Mouse (Mus musculus): ENCODE data around the gene Ctla4.

Gene Ctla4

GRCm38 (mm10) chr1:60862510-60862909 is 24.3 kb upstream of the Ctla4 start:
- in situ Hi-C loops (cut with MboI; ENCODE audit: unreplicated experiment in 2 of 2) = loop anchor here (5.0 to 25.0 kb wide), 9 partner anchors 52 to 1168 kb away; partner anchors contain the start of gene Abi2 (in 1 of the 2)

DNA sequence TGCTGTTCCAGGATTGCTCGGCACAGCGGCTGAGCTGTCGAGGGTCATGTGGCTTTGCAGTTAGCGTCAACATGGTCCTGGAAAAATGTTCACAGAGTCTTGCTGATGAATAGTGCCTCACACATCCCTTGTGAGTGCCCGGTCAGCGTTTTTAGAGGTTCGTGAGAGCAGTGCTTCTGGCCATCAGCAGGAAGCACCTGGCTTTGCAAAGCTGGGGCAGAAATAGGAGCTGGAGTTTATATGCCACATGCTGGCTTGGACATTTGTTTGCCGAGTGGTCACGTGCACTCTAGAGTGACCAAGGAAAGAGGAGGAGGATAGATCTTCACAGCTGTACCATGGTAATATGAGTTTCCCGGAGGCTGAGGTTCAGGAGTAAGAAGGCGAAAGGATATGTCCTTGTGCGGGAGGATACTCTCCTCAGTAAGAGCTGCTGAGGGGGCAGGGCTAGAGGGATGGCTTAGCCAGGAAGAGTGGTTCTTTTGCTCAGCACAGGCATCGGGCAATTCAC is 23.8 kb upstream of the Ctla4 start:
- in situ Hi-C loops (cut with MboI; ENCODE audit: unreplicated experiment in 2 of 2) = loop anchor here (5.0 to 25.0 kb wide), 9 partner anchors 52 to 1168 kb away; partner anchors contain the start of gene Abi2 (in 1 of the 2)

- in situ Hi-C loops (cut with MboI; ENCODE audit: unreplicated experiment in 2 of 2) = loop anchor here (5.0 to 25.0 kb wide), 9 partner anchors 51 to 1169 kb away; partner anchors contain the start of gene Abi2 (in 1 of the 2)
Observed at GRCm38 (mm10) chr1:60863701-60864100, 23.1 kb upstream of the Ctla4 start.

DNA sequence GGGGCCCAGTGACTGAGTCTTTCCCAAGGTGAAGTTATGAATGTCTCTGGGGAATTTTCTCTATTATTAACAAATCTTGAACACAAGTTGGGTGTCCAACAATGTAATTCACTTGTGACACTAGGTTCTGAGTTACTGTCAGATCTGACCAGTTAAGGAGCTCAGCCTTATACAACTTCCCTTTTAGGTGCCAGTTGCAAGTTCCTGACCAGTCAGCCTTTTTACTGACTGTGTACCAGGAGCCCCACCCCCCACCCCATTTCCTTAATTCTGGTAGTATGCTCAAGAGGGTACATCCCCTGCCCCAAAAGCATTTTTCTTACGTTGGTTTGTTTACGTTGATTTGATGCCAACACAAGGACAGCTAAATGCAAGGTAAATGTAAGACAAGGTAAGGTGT is 21.6 kb upstream of the Ctla4 start:
- in situ Hi-C loops (cut with MboI; ENCODE audit: unreplicated experiment in 2 of 2) = loop anchor here (5.0 to 25.0 kb wide), 8 partner anchors 42 to 1170 kb away; partner anchors contain the start of gene Abi2 (in 1 of the 2)

GRCm38 (mm10) chr1:60866043-60866442 is 20.8 kb upstream of the Ctla4 start:
- in situ Hi-C loops (cut with MboI; ENCODE audit: unreplicated experiment in 2 of 2) = loop anchor here (5.0 to 25.0 kb wide), 8 partner anchors 41 to 1171 kb away; partner anchors contain the start of gene Abi2 (in 1 of the 2)

GRCm38 (mm10) chr1:60868333-60869277 is 18.2 kb upstream of the Ctla4 start:
- in situ Hi-C loops (cut with MboI; ENCODE audit: unreplicated experiment in 2 of 2) = loop anchor here (5.0 to 25.0 kb wide), 8 partner anchors 39 to 1174 kb away; partner anchors contain the start of gene Abi2 (in 1 of the 2)

- in situ Hi-C loops (cut with MboI; ENCODE audit: unreplicated experiment in 2 of 2) = no loop called here
Observed at GRCm38 (mm10) chr1:60875267-60875666, 11.5 kb upstream of the Ctla4 start.

- in situ Hi-C loops (cut with MboI; ENCODE audit: unreplicated experiment in 2 of 2) = no loop called here
Observed at GRCm38 (mm10) chr1:60880116-60880867, 6.5 kb upstream of the Ctla4 start.

- in situ Hi-C loops (cut with MboI; ENCODE audit: unreplicated experiment in 2 of 2) = no loop called here
Observed at GRCm38 (mm10) chr1:60882792-60883191, 4.0 kb upstream of the Ctla4 start.

DNA sequence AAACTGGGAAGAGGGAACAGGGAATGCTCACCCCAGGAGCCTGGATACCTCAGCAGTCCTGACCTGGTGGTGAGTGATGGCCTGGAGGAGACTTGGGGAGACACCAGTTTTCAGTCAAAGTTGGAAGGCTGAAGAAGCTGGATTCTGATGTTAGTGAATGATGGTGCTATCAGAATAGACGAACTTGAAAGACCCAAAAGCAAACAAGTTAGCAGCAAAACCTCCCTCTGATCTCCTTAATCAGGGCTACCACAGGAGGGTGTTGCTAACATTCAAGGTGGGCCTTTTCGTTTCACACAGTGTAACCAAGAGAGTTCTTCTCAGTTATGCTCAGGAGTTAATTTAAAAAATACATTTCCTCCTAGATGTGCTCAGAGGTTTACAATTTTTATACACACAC is 3.5 kb upstream of the Ctla4 start:
- in situ Hi-C loops (cut with MboI; ENCODE audit: unreplicated experiment in 2 of 2) = no loop called here

DNA sequence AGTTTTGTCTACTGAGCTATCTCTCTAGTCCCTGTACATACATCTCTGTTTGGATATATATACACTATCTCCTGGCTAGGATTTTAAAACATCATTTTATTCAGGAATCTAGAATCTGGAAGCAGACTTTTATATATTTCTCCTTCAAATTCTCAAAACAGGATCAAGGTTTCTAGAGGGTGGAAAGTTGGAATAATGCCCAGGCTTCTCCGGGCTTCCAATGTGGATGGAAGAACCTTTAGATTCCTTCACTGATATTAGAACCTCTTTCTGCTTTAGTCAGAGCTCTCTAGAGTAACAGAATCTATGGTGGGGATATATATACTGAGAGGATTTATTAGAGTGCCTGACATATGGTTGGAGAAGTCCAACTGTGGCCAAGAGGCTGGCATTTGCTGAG is 2.2 kb upstream of the Ctla4 start:
- in situ Hi-C loops (cut with MboI; ENCODE audit: unreplicated experiment in 2 of 2) = no loop called here

DNA sequence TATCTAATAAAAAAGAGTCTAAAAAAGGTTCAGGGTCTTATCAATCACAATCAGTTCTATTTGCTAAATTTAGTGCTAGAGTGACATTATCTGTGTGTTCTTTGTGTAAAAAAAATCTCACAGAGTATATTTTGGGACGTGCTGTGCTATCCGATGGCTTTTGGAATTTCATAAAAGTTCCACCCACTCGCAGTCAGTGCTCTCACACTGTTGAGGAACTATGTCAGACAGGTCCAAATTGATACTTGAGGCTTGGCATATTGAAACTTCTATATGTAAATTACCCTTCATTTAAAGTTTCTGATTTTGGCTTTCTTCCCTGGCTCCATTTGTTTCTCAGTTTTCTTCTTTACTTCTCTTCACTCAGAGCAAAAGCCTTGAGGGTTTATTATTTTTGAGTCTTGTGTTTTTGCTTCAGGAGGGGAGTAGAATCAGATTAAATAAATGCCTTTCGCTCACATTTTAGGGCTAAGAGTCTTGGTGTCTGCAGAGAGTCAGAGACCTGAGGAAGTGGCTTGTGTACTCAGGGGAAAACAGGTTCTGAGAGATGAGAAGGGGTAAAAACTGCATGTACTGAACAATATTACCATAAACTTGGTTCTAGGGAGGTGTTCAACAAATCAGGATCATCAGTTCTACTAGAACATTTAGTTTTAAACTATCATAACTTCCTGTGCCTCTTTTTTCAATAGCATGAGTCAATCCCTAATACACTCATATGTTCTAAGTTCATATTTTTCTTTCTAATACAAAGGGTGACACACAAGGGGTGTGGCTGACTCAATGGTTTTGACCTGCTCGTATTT is 11.5 kb downstream of the Ctla4 start:
- in situ Hi-C loops (cut with MboI; ENCODE audit: unreplicated experiment in 2 of 2) = no loop called here

- in situ Hi-C loops (cut with MboI; ENCODE audit: unreplicated experiment in 2 of 2) = no loop called here
Observed at GRCm38 (mm10) chr1:60898933-60899210, 12.1 kb downstream of the Ctla4 start.

GRCm38 (mm10) chr1:60899244-60899643 is 12.4 kb downstream of the Ctla4 start:
- in situ Hi-C loops (cut with MboI; ENCODE audit: unreplicated experiment in 2 of 2) = no loop called here

- in situ Hi-C loops (cut with MboI; ENCODE audit: unreplicated experiment in 2 of 2) = loop anchor here in 1 of 2 experiments (25.0 kb wide), 1 partner anchor 1215 kb away; the partner anchor contains the start of gene Nop58
Observed at GRCm38 (mm10) chr1:60902547-60902946, 15.7 kb downstream of the Ctla4 start.

GRCm38 (mm10) chr1:60903126-60903525 is 16.3 kb downstream of the Ctla4 start:
- in situ Hi-C loops (cut with MboI; ENCODE audit: unreplicated experiment in 2 of 2) = loop anchor here in 1 of 2 experiments (25.0 kb wide), 1 partner anchor 1216 kb away; the partner anchor contains the start of gene Nop58

DNA sequence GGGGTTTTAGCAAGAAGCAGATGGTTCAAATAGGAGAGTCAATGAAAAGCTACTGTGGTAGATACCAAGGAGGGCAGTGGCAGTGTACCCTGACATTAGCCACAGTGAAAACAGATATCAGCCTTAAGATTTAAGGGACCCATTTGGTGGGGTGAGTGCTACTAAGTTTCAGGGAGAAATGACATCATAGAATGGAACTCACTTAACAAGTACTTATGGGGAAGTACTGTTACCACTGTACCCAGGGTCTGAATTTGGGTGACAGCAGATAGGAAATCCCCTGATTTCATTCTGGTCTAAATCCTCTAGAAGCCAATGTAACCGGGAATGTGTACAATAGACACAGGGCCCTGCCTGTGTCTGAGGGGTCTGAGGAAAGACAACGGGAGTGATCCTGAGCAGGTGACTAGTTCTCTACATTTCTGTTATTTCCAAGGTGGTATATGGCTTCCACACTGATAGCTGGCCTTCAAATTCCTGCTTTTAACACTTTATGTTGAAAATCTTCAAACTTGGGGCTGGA is 17.7 kb downstream of the Ctla4 start:
- in situ Hi-C loops (cut with MboI; ENCODE audit: unreplicated experiment in 2 of 2) = loop anchor here in 1 of 2 experiments (25.0 kb wide), 1 partner anchor 1217 kb away; the partner anchor contains the start of gene Nop58

- in situ Hi-C loops (cut with MboI; ENCODE audit: unreplicated experiment in 2 of 2) = loop anchor here (5.0 to 25.0 kb wide), 2 partner anchors 40 to 1220 kb away; partner anchors contain the start of gene Nop58 (in 1 of the 2)
Observed at GRCm38 (mm10) chr1:60907466-60907865, 20.7 kb downstream of the Ctla4 start.

- in situ Hi-C loops (cut with MboI; ENCODE audit: unreplicated experiment in 2 of 2) = loop anchor here (5.0 to 25.0 kb wide), 2 partner anchors 41 to 1221 kb away; partner anchors contain the start of gene Nop58 (in 1 of the 2)
Observed at GRCm38 (mm10) chr1:60908751-60909161, 22.0 kb downstream of the Ctla4 start.

All from v-Abl transformed pro-B cells (cell line).